Mouse (Mus musculus) CD4-positive naive resting alpha-beta T cell, adult 57 days (primary cell): Measurements from ENCODE around the gene Gm5458. TPM values are rescaled to one million over a fixed set of nuclear protein-coding genes. Genes with fewer than 3 reads are reported as not detected.

Experiments used
- total RNA-seq: library from RNA; stranded (reverse); gene quantifications from one replicate; pipeline ENCODE4 v1.2.4, GENCODE M21; 2023

The Gm5458 gene
- not detected for total RNA-seq

GRCm38 (mm10) chr14:19602481-19602880, at the start of gene Gm5458:
Gm5458 (minus strand) TSS chr14:19602581.

GRCm38 (mm10) chr14:19584804-19585667, 17.3 kb downstream of the Gm5458 start, which contains the start of gene Gm2237:
Gm2237 (minus strand) TSS chr14:19585135.

GRCm38 (mm10) chr14:19549863-19550262, 52.5 kb downstream of the Gm5458 start, which contains the start of gene Gm2244:
Gm2244 (minus strand) TSS chr14:19549963.

Other genes starting within 250 kb of the Gm5458 start
- gene Gm21738, start 183.7 kb downstream of the Gm5458 start, total RNA-seq, result not detected
- not detected for gene Gm2244, start 52.6 kb downstream of the Gm5458 start, total RNA-seq
- 0.68 TPM for gene Gm2237, start 17.4 kb downstream of the Gm5458 start, total RNA-seq
- 2.8 TPM for gene Nid2, start 148.7 kb upstream of the Gm5458 start, total RNA-seq
- 48.0 TPM for gene Rtraf, start 221.2 kb upstream of the Gm5458 start, total RNA-seq